Mouse (Mus musculus) megakaryocyte progenitor cell, adult 5-6 weeks (primary cell): ENCODE measurements around the gene Acly. TPM values are rescaled to one million over a fixed set of nuclear protein-coding genes. Genes with fewer than 3 reads are reported as not detected.
"Not testable (repeated sequence)": the region's sequence is repeated elsewhere in the genome, so short reads cannot be mapped to it uniquely, and the experiment has no call there.

Source experiments
- ATAC-seq: replicated peaks from 2 replicates; pipeline ENCODE4 v1.8.0; 2016; ENCODE audit warnings: mild to moderate bottlenecking, moderate TSS enrichment, inconsistent platforms; ENCODE audit not compliant: poor library complexity
- total RNA-seq, 2 experiments: library from RNA; stranded (forward) in 1 of 2; stranded (reverse) in 1 of 2; fragments of 157-497, 149-512 nt in 1 of 2; fragments of 200-1000 nt in 1 of 2; gene quantifications; 2 replicates each; pipeline versions ENCODE4 v1.2.3 to v1.2.4; 2015 to 2017

Acly gene
- total RNA-seq, 2 experiments from 2014 or later, result 80.4 to 89.1 TPM

GRCm38 (mm10) chr11:100546955-100547354 is 19.2 kb upstream of the Acly start:
- peak; percentile 40 for ATAC-seq

- peak; percentile 21 for ATAC-seq
Observed at GRCm38 (mm10) chr11:100545746-100546085, 17.9 kb upstream of the Acly start.

- peak; percentile 97 for ATAC-seq
Observed at GRCm38 (mm10) chr11:100544832-100545745, 17.3 kb upstream of the Acly start, which contains the start of gene Ttc25. Gene Ttc25 (plus strand): TSS chr11:100545607.

GRCm38 (mm10) chr11:100541577-100541976 is 13.8 kb upstream of the Acly start:
- no peak for ATAC-seq

GRCm38 (mm10) chr11:100540966-100541365 is 13.2 kb upstream of the Acly start:
- no peak for ATAC-seq

- ATAC-seq, result no peak
Observed at GRCm38 (mm10) chr11:100536466-100536865, 8.7 kb upstream of the Acly start.

GRCm38 (mm10) chr11:100535996-100536395 is 8.2 kb upstream of the Acly start:
- ATAC-seq, result no peak

- not testable (repeated sequence) for ATAC-seq
Observed at GRCm38 (mm10) chr11:100534821-100535220, 7.0 kb upstream of the Acly start.

- ATAC-seq, result not testable (repeated sequence)
Observed at GRCm38 (mm10) chr11:100534411-100534810, 6.6 kb upstream of the Acly start.

- no peak for ATAC-seq
Observed at GRCm38 (mm10) chr11:100533871-100534270, 6.1 kb upstream of the Acly start.

GRCm38 (mm10) chr11:100528375-100529165 is 770 bp upstream of the Acly start:
- no peak for ATAC-seq

GRCm38 (mm10) chr11:100527066-100527457 is 738 bp downstream of the Acly start:
- ATAC-seq, result peak; percentile 38

GRCm38 (mm10) chr11:100526052-100526816 is 1.6 kb downstream of the Acly start:
- no peak for ATAC-seq

- no peak for ATAC-seq
Observed at GRCm38 (mm10) chr11:100524987-100525630, 2.7 kb downstream of the Acly start.

GRCm38 (mm10) chr11:100524358-100524757 is 3.4 kb downstream of the Acly start:
- ATAC-seq, result no peak

- ATAC-seq, result no peak
Observed at GRCm38 (mm10) chr11:100520838-100521237, 7.0 kb downstream of the Acly start.

- ATAC-seq, result no peak
Observed at GRCm38 (mm10) chr11:100519188-100519587, 8.6 kb downstream of the Acly start.

GRCm38 (mm10) chr11:100518188-100518591 is 9.6 kb downstream of the Acly start:
- ATAC-seq, result no peak

GRCm38 (mm10) chr11:100516291-100516690 is 11.5 kb downstream of the Acly start:
- ATAC-seq, result no peak

- ATAC-seq, result no peak
Observed at GRCm38 (mm10) chr11:100515789-100516188, 12.0 kb downstream of the Acly start.

GRCm38 (mm10) chr11:100515061-100515460 is 12.7 kb downstream of the Acly start:
- ATAC-seq, result no peak
